Mouse (Mus musculus): Measurements from ENCODE around the gene Eif2s2.

DNA sequence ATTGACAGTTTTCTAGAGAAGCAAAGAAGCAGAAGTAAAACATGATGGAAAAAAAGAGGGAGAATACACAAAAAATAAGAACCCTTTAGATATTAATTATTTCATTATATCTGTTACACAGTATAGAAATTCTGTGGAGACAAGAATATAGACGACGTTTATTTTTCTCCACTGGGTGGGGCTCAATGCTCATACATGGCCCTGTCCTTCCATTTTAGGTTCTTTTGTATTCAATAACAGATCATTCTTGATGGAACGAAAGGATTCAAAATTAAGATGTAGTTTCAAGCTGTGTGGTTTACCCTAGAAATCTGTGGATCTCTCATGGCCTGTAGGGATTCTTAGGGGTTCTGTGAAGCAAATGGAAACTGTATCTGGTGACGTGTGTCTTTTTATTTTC lies 41.1 kb upstream of the Eif2s2 start:
- TF ChIP-seq CTCF (conservative IDR thresholded peaks at IDR 0.05; ENCODE audit: insufficient read depth, insufficient read length, low read depth, low read length): no peak
- TF ChIP-seq POLR2A (IDR thresholded peaks at IDR 0.05; ENCODE audit: low read depth, low read length): no peak

All from kidney, adult 2 months (tissue).